Mouse (Mus musculus): ENCODE results near the gene Csrnp3. TPM values are rescaled to one million over a fixed set of nuclear protein-coding genes. Genes with fewer than 3 reads are reported as not detected.

Gene Csrnp3
- total RNA-seq, 2 experiments from 2014 or later: 87.5 to 89.2 TPM

- Histone ChIP-seq H3K4me3 (no peak overlapping the region), H3K27ac (peak overlapping the region; percentile 32; the same call in 1 of the 2 replicates)
- no peak for TF ChIP-seq CTCF (IDR thresholded peaks at IDR 0.05)
- intact Hi-C loops (cut with DNase I): no loop called here
- DNase-seq (ENCODE audit: extremely low spot score in 1 of 2, low spot score in 2 of 2): no peak
These were observed 147.8 kb downstream of the Csrnp3 start for GRCm38 (mm10) chr2:65993371-65993770.

GRCm38 (mm10) chr2:65994886-65995468 lies 149.4 kb downstream of the Csrnp3 start:
- TF ChIP-seq CTCF (IDR thresholded peaks at IDR 0.05): no peak
- DNase-seq (ENCODE audit: extremely low spot score in 1 of 2, low spot score in 2 of 2): no peak
- H3K27ac ChIP-seq: peak overlapping the region; percentile 72
- intact Hi-C loops (cut with DNase I): no loop called here
- no peak overlapping the region for H3K4me3 ChIP-seq

GRCm38 (mm10) chr2:65998747-65999146 lies 153.2 kb downstream of the Csrnp3 start:
- intact Hi-C loops (cut with DNase I): no loop called here
- no peak for TF ChIP-seq CTCF (IDR thresholded peaks at IDR 0.05)
- Histone ChIP-seq H3K4me3 (no peak overlapping the region), H3K27ac (no peak overlapping the region)
- DNase-seq (ENCODE audit: extremely low spot score in 1 of 2, low spot score in 2 of 2): no peak

- intact Hi-C loops (cut with DNase I): no loop called here
- DNase-seq (ENCODE audit: extremely low spot score in 1 of 2, low spot score in 2 of 2): no peak
- Histone ChIP-seq H3K27ac (0 out of 2 replicates have a peak overlapping the region, but pooled peaks have one; percentile 19), H3K4me3 (no peak overlapping the region)
- no peak for TF ChIP-seq CTCF (IDR thresholded peaks at IDR 0.05)
These were observed 163.6 kb downstream of the Csrnp3 start for GRCm38 (mm10) chr2:66008995-66009654.

GRCm38 (mm10) chr2:66009677-66010076 lies 164.1 kb downstream of the Csrnp3 start:
- no peak for DNase-seq (ENCODE audit: extremely low spot score in 1 of 2, low spot score in 2 of 2)
- intact Hi-C loops (cut with DNase I): no loop called here
- Histone ChIP-seq H3K4me3 (no peak overlapping the region), H3K27ac (no peak overlapping the region)
- TF ChIP-seq CTCF (IDR thresholded peaks at IDR 0.05): no peak

GRCm38 (mm10) chr2:66018711-66019110 lies 173.1 kb downstream of the Csrnp3 start:
- no peak for TF ChIP-seq CTCF (IDR thresholded peaks at IDR 0.05)
- H3K4me3 ChIP-seq: no peak overlapping the region
- intact Hi-C loops (cut with DNase I): no loop called here
- DNase-seq (ENCODE audit: extremely low spot score in 1 of 2, low spot score in 2 of 2): no peak
- H3K27ac ChIP-seq: peak overlapping the region; percentile 9; the same call in 1 of the 2 replicates

- TF ChIP-seq CTCF (IDR thresholded peaks at IDR 0.05): no peak
- peak overlapping the region; percentile 9; the same call in 1 of the 2 replicates for H3K27ac ChIP-seq
- no peak for DNase-seq (ENCODE audit: extremely low spot score in 1 of 2, low spot score in 2 of 2)
- H3K4me3 ChIP-seq: no peak overlapping the region
- intact Hi-C loops (cut with DNase I): no loop called here
These were observed 173.7 kb downstream of the Csrnp3 start for GRCm38 (mm10) chr2:66019235-66019634.

GRCm38 (mm10) chr2:66023419-66023818 lies 177.9 kb downstream of the Csrnp3 start:
- intact Hi-C loops (cut with DNase I): loop anchor here (5.0 kb wide), 1 partner anchor 76 kb away; no protein-coding TSS in a partner anchor

GRCm38 (mm10) chr2:66024837-66025236 lies 179.3 kb downstream of the Csrnp3 start:
- no peak for DNase-seq (ENCODE audit: extremely low spot score in 1 of 2, low spot score in 2 of 2)
- no peak for TF ChIP-seq CTCF (IDR thresholded peaks at IDR 0.05)
- no peak overlapping the region for H3K27ac ChIP-seq
- intact Hi-C loops (cut with DNase I): loop anchor here (5.0 kb wide), 1 partner anchor 78 kb away; no protein-coding TSS in a partner anchor
- no peak overlapping the region for H3K4me3 ChIP-seq

More at GRCm38 (mm10) chr2:66023419-66023818, 177.9 kb downstream of the Csrnp3 start:
- Histone ChIP-seq H3K4me3 (no peak overlapping the region), H3K27ac (peak overlapping the region; percentile 80)
- no peak for DNase-seq (ENCODE audit: extremely low spot score in 1 of 2, low spot score in 2 of 2)
- no peak for TF ChIP-seq CTCF (IDR thresholded peaks at IDR 0.05)

DNA sequence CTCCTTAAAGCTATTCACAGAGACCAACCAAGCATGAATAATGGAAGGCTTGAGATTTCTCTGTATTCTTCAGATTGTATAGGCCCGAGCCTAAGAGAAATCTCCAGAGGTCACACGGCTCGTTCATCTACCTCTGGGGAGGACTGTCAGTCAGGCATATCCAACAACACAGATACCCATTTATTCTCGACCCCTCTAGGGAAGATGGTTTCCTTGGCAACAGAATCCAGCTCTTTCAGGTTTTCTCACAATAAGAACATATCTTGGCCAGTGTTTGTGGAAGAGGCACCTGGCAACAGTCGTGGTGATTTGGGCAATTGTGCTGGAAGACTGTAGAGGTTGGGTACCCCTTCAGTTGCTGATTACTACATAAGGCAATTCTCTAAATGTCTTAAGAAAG lies 183.2 kb downstream of the Csrnp3 start:
- no peak for DNase-seq (ENCODE audit: extremely low spot score in 1 of 2, low spot score in 2 of 2)
- intact Hi-C loops (cut with DNase I): no loop called here
- Histone ChIP-seq H3K27ac (no peak overlapping the region), H3K4me3 (no peak overlapping the region)
- no peak for TF ChIP-seq CTCF (IDR thresholded peaks at IDR 0.05)

DNA sequence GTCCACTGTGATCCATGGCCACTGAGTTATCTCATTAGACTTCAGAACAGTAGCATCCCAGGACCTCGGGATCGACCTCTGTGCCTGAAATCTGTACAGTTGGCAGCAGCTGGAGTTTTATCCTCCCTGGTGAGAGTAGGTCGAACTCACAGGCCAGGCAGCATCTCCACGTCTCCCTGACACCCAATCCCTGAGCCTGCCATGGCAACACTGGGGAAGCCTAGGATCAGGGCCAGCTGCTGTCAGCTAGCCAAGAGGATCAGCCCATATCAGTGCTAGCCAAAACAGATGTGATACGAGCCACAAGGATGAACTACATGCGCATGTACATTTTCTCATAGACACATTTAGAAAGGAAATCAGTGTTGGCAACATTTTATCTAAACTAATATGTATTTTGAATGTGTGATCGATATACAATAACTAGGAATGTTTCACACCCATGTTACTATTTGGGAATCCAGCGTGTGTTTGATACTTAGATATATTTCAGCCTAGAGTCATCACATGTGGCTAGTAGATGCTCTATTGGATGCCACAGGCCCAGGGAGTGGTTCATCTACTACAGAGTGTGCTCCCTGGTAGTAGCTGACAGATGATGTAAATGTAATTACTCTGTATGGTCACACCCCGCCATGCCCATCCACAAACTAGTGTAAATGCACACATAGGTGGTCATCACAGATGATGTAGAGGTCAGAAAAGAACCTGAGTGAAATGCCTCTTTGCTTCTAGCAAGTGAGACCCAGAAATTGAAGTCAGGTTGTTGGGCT lies 189.5 kb downstream of the Csrnp3 start:
- Histone ChIP-seq H3K27ac (no peak overlapping the region), H3K4me3 (no peak overlapping the region)
- TF ChIP-seq CTCF (IDR thresholded peaks at IDR 0.05): no peak
- intact Hi-C loops (cut with DNase I): no loop called here
- DNase-seq (ENCODE audit: extremely low spot score in 1 of 2, low spot score in 2 of 2): peak in 1 of 2 experiments; percentile 34

DNA sequence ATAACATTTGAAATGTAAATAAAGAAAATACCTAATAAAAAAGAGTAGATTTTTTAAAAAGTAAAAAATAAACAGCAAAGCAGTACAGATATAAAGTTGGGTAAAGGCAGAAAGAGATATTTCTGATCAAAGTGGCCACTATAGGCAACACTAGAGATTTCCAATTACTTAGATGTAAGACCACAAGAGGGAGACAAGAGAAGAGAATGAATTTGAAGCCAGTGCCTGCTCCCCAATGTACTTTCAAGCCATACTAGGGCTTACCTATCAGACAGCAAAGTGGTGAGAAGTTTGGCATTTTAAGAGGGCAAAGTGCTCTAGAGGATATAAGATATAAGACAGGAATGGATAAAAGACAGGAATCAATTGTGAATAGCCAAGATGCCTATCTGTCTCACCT lies 195.0 kb downstream of the Csrnp3 start:
- no peak overlapping the region for H3K27ac ChIP-seq
- intact Hi-C loops (cut with DNase I): loop anchor here (2.0 to 10.0 kb wide), 3 partner anchors 144 to 646 kb away; partner anchors contain the start of gene Scn2a
- H3K4me3 ChIP-seq: no peak overlapping the region
- no peak for DNase-seq (ENCODE audit: extremely low spot score in 1 of 2, low spot score in 2 of 2)
- peak; percentile 44 for TF ChIP-seq CTCF (IDR thresholded peaks at IDR 0.05)

Measured in left cerebral cortex, adult 2 months (tissue).